Mouse (Mus musculus): Measurements from ENCODE around the gene Homer1. TPM values are rescaled to one million over a fixed set of nuclear protein-coding genes. Genes with fewer than 3 reads are reported as not detected.
A peak's percentile ranks its signal among the peaks of the same experiment; 100 is the strongest.

The Homer1 gene
- total and polyA plus RNA-seq, 3 experiments: 14.6 to 32.2 (median 16.2) TPM

DNA sequence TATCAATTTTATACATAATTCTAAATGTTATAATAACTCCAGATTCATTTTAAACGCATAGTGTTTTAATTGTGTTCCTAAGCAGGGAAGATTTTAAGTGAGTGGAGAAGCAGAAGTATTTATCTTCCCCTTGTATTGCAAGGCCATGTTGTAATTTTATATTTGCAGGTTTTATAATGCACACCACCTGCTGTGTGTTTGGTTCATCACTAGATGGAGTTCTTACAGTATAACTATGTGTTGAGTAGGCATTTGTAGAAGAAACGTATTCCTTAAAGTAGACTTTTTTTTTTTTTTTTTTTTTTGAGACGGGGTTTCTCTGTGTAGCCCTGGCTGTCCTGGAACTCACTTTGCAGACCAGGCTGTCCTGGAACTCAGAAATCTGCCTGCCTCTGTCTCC is 35.9 kb downstream of the Homer1 start:
- peaks cover 2% of the 10 kb centered on the region for H3K9me3 ChIP-seq (replicated peaks; ENCODE audit: low read length)
- no peak overlapping the region for H3K27ac ChIP-seq (ENCODE audit: insufficient read depth, low read depth)
- peaks cover 8 to 50% of the 10 kb centered on the region in 2 experiments; a peak in 3 of 4 replicates for H3K4me1 ChIP-seq (ENCODE audit: control insufficient read depth in 1 of 2, insufficient read depth in 2 of 2)
- dilution Hi-C loops (cut with MboI; ENCODE audit: extremely low pct_ligation_motif_present, extremely low pct_unique_long_range_greater_than_20kb, low sequenced_read_pairs) (no loop called here), in situ Hi-C loops (cut with MboI; ENCODE audit: low pct_ligation_motif_present, low pct_unique_long_range_greater_than_20kb, low sequenced_read_pairs) (loop anchor here (25.0 kb wide), 2 partner anchors 277 to 377 kb away; no protein-coding TSS in a partner anchor)
- DNase-seq (ENCODE audit: extremely low read depth): no peak
- H3K9ac ChIP-seq (ENCODE audit: insufficient read depth, low read depth): no peak overlapping the region
- no peak overlapping the region for H3K4me2 ChIP-seq (ENCODE audit: insufficient read depth, low read depth, poor library complexity, severe bottlenecking)
- H3K4me3 ChIP-seq (replicated peaks in 1 of 3; ENCODE audit: low read depth in 2 of 3, low read length in 2 of 3, poor library complexity in 1 of 3): no peak overlapping the region
- TF ChIP-seq SMC3 (IDR thresholded peaks at IDR 0.05; ENCODE audit: low read depth, low read length) (peak; percentile 32; the same call in 1 of the 2 replicates), ZC3H11A (IDR thresholded peaks at IDR 0.05; ENCODE audit: low read depth, low read length) (no peak), RCOR1 (conservative IDR thresholded peaks at IDR 0.05; ENCODE audit: low read depth, low read length) (no peak), RAD21 (IDR thresholded peaks at IDR 0.05; ENCODE audit: low read depth, low read length) (peak; percentile 31), CTCF (conservative IDR thresholded peaks at IDR 0.05 in 1 of 2, IDR thresholded peaks at IDR 0.05 in 1 of 2; ENCODE audit: low read depth in 2 of 2, low read length in 2 of 2) (peak in 1 of 2 experiments; percentile 45; a peak in 2 of 4 replicates), ZNF384 (IDR thresholded peaks at IDR 0.05; ENCODE audit: low read depth, low read length) (peak; percentile 64)
- no peaks in the 10 kb centered on the region for H3K27me3 ChIP-seq (replicated peaks)
- H3K79me2 ChIP-seq (replicated peaks; ENCODE audit: control insufficient read depth, extremely low read depth, insufficient read depth, poor library complexity, severe bottlenecking): peaks cover 2% of the 10 kb centered on the region
- no peaks in the 10 kb centered on the region for H3K36me3 ChIP-seq (replicated peaks in 1 of 2; ENCODE audit: control insufficient read depth in 1 of 2, insufficient read depth in 1 of 2, low read length in 1 of 2)

DNA sequence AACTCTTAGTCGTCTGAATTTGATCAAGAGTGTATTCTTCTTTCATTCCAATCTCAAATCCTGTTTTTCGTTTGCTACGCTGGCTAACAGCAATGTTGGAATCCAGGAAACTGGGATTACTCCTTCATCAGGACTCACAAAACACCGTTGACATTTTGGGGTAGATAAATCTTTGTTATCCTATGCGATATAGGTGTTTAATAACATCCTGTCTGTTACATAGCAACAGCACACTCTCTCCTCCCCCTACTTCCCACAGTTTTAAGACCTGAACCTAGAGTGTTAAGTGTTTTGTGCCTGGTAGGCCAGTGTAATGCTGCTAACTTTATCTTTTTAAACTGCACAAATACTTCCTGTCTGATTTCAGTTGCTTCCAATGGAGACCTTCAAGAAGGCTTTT is 39.0 kb downstream of the Homer1 start:
- H3K4me2 ChIP-seq (ENCODE audit: insufficient read depth, low read depth, poor library complexity, severe bottlenecking): no peak overlapping the region
- peaks cover 2 to 30% of the 10 kb centered on the region in 2 experiments; a peak in 2 of 4 replicates for H3K4me1 ChIP-seq (ENCODE audit: control insufficient read depth in 1 of 2, insufficient read depth in 2 of 2)
- H3K36me3 ChIP-seq (replicated peaks in 1 of 2; ENCODE audit: control insufficient read depth in 1 of 2, insufficient read depth in 1 of 2, low read length in 1 of 2): peaks cover 2 to 16% of the 10 kb centered on the region in 2 experiments
- in situ Hi-C loops (cut with MboI; ENCODE audit: low pct_ligation_motif_present, low pct_unique_long_range_greater_than_20kb, low sequenced_read_pairs): loop anchor here (25.0 kb wide), 2 partner anchors 274 to 374 kb away; no protein-coding TSS in a partner anchor
- DNase-seq (ENCODE audit: extremely low read depth): no peak
- H3K27me3 ChIP-seq (replicated peaks): no peaks in the 10 kb centered on the region
- no peak overlapping the region for H3K27ac ChIP-seq (ENCODE audit: insufficient read depth, low read depth)
- TF ChIP-seq ZC3H11A (IDR thresholded peaks at IDR 0.05; ENCODE audit: low read depth, low read length): no peak
- no peak for TF ChIP-seq MYC (IDR thresholded peaks at IDR 0.05; ENCODE audit: low read depth, low read length)
- TF ChIP-seq USF1 (IDR thresholded peaks at IDR 0.05; ENCODE audit: low read depth, low read length): no peak
- TF ChIP-seq ZNF384 (IDR thresholded peaks at IDR 0.05; ENCODE audit: low read depth, low read length): no peak
- no peak for TF ChIP-seq ZKSCAN1 (IDR thresholded peaks at IDR 0.05; ENCODE audit: borderline replicate concordance, low read depth, low read length)
- no peaks in the 10 kb centered on the region for H3K9me3 ChIP-seq (replicated peaks; ENCODE audit: low read length)
- H3K9ac ChIP-seq (ENCODE audit: insufficient read depth, low read depth): no peak overlapping the region
- H3K79me2 ChIP-seq (replicated peaks; ENCODE audit: control insufficient read depth, extremely low read depth, insufficient read depth, poor library complexity, severe bottlenecking): no peaks in the 10 kb centered on the region
- H3K4me3 ChIP-seq (replicated peaks in 1 of 3; ENCODE audit: low read depth in 2 of 3, low read length in 2 of 3, poor library complexity in 1 of 3): no peak overlapping the region
- dilution Hi-C loops (cut with MboI; ENCODE audit: extremely low pct_ligation_motif_present, extremely low pct_unique_long_range_greater_than_20kb, low sequenced_read_pairs): no loop called here

DNA sequence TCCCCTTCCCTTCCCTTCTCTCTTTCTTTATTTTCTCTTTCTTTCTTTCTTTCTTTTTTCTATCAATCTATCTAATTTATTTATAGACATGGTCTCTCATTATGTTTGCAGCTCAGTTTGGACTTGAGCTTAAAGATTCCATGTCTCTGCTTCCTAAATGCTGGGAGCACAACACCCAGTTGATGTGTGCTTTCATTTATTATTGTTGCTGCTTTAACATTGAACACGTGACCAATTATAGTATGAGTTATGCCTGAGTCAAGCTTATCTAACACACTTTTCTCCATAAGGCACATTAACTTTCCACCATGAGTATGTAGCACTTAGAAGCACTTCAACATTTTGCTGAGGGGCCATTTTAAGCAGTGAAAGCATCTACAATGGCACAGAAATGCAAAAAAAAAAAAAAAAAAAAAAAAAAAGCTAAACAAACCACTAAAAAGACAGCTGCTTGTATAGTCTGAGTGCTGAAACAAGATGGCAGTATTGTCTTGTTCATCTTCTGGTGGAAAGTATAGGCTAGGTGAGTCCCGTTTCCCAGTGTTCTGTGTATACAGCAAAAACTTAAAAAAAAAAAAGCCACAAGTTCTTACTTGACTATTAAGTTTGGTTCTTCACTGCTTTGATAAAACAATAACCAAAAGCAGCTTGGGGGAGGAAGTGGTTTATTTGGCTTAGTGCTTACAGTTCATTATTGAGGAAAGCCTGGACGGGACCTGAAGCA is 41.3 kb downstream of the Homer1 start:
- TF ChIP-seq RCOR1 (conservative IDR thresholded peaks at IDR 0.05; ENCODE audit: low read depth, low read length): no peak
- no peak for TF ChIP-seq JUND (conservative IDR thresholded peaks at IDR 0.05; ENCODE audit: low read depth, low read length)
- no peak for TF ChIP-seq MXI1 (IDR thresholded peaks at IDR 0.05; ENCODE audit: low read depth, low read length)
- peak; percentile 31 for TF ChIP-seq RAD21 (IDR thresholded peaks at IDR 0.05; ENCODE audit: low read depth, low read length)
- TF ChIP-seq ZNF384 (IDR thresholded peaks at IDR 0.05; ENCODE audit: low read depth, low read length): peak; percentile 90
- no peak for TF ChIP-seq MAZ (IDR thresholded peaks at IDR 0.05; ENCODE audit: low read depth, low read length)
- TF ChIP-seq USF2 (conservative IDR thresholded peaks at IDR 0.05; ENCODE audit: low read depth, low read length): no peak
- no peak for TF ChIP-seq TCF12 (IDR thresholded peaks at IDR 0.05; ENCODE audit: low read depth, low read length)
- no peak for TF ChIP-seq CHD1 (IDR thresholded peaks at IDR 0.05; ENCODE audit: low read depth, low read length)
- TF ChIP-seq CTCF (conservative IDR thresholded peaks at IDR 0.05 in 1 of 2, IDR thresholded peaks at IDR 0.05 in 1 of 2; ENCODE audit: low read depth in 2 of 2, low read length in 2 of 2): peak in 1 of 2 experiments; percentile 30; a peak in 2 of 4 replicates
- TF ChIP-seq ZC3H11A (IDR thresholded peaks at IDR 0.05; ENCODE audit: low read depth, low read length): no peak
- TF ChIP-seq E2F4 (IDR thresholded peaks at IDR 0.05; ENCODE audit: insufficient replicate concordance, low read depth, low read length): no peak
- no peak for TF ChIP-seq SMC3 (IDR thresholded peaks at IDR 0.05; ENCODE audit: low read depth, low read length)
- Histone ChIP-seq H3K27me3 (replicated peaks) (no peaks in the 10 kb centered on the region), H3K4me3 (replicated peaks in 1 of 3; ENCODE audit: low read depth in 2 of 3, low read length in 2 of 3, poor library complexity in 1 of 3) (peak overlapping the region in 1 of 3 experiments; percentile 33), H3K9ac (ENCODE audit: insufficient read depth, low read depth) (no peak overlapping the region), H3K36me3 (replicated peaks in 1 of 2; ENCODE audit: control insufficient read depth in 1 of 2, insufficient read depth in 1 of 2, low read length in 1 of 2) (peaks cover 5 to 24% of the 10 kb centered on the region in 2 experiments), H3K4me2 (ENCODE audit: insufficient read depth, low read depth, poor library complexity, severe bottlenecking) (peak overlapping the region; percentile 36), H3K9me3 (replicated peaks; ENCODE audit: low read length) (no peaks in the 10 kb centered on the region), H3K79me2 (replicated peaks; ENCODE audit: control insufficient read depth, extremely low read depth, insufficient read depth, poor library complexity, severe bottlenecking) (no peaks in the 10 kb centered on the region), H3K4me1 (ENCODE audit: control insufficient read depth in 1 of 2, insufficient read depth in 2 of 2) (peaks cover 0 to 25% of the 10 kb centered on the region in 2 experiments; a peak in 2 of 4 replicates), H3K27ac (ENCODE audit: insufficient read depth, low read depth) (no peak overlapping the region)
- DNase-seq (ENCODE audit: extremely low read depth): no peak
- dilution Hi-C loops (cut with MboI; ENCODE audit: extremely low pct_ligation_motif_present, extremely low pct_unique_long_range_greater_than_20kb, low sequenced_read_pairs) (no loop called here), in situ Hi-C loops (cut with MboI; ENCODE audit: low pct_ligation_motif_present, low pct_unique_long_range_greater_than_20kb, low sequenced_read_pairs) (loop anchor here (25.0 kb wide), 2 partner anchors 272 to 372 kb away; no protein-coding TSS in a partner anchor)

Measured in CH12.LX (cell line).